Mouse (Mus musculus) hindbrain, embryonic 13.5 days (tissue): ENCODE data around the gene Dcdc2a. TPM values are rescaled to one million over a fixed set of nuclear protein-coding genes. Genes with fewer than 3 reads are reported as not detected.

Experiments
- polyA plus RNA-seq: library from polyadenylated mRNA; unstranded; fragments of >200 nt; fragmentation: Nextera tagmentation; extraction: Ambion mirVana; gene quantifications from 2 replicates; pipeline ENCODE4 v1.2.1, GENCODE M21; 2015

Dcdc2a gene
- polyA plus RNA-seq, 1 experiment from 2014 or later = 5.0 TPM

Other genes starting within 250 kb of the Dcdc2a start
- 47.1 and 48.5 TPM in 2 replicates for gene Acot13, start 224.5 kb upstream of the Dcdc2a start, polyA plus RNA-seq
- gene Tdp2, start 224.3 kb upstream of the Dcdc2a start, polyA plus RNA-seq = 40.6 and 41.2 TPM in 2 replicates
- gene D130043K22Rik, start 210.9 kb upstream of the Dcdc2a start, polyA plus RNA-seq = 2.9 and 4.0 TPM in 2 replicates
- gene Aldh5a1, start 118.3 kb upstream of the Dcdc2a start, polyA plus RNA-seq = 8.7 and 9.8 TPM in 2 replicates
- gene Gpld1, start 112.9 kb upstream of the Dcdc2a start, polyA plus RNA-seq = 1.3 and 1.4 TPM in 2 replicates
- 18.1 and 19.8 TPM in 2 replicates for gene Mrs2, start 35.6 kb upstream of the Dcdc2a start, polyA plus RNA-seq
- 55.1 and 55.2 TPM in 2 replicates for gene Nrsn1, start 214.5 kb downstream of the Dcdc2a start, polyA plus RNA-seq